Mouse (Mus musculus) heart, adult 8-10 months (tissue): ENCODE data around the gene Egfl8. TPM values are rescaled to one million over a fixed set of nuclear protein-coding genes. Genes with fewer than 3 reads are reported as not detected.
A peak's percentile ranks its signal among the peaks of the same experiment; 100 is the strongest.

Experiments
- DNase-seq: peaks from one replicate; pipeline ENCODE4 v3.0.0; 2022; ENCODE audit warnings: low spot score
- total RNA-seq, 4 experiments: library from RNA; stranded (reverse); gene quantifications; 2 replicates each; pipeline ENCODE4 v1.2.4; 2022

The Egfl8 gene
- total RNA-seq, 4 experiments from 2014 or later = 0.94 to 1.3 (median 1.0) TPM

GRCm38 (mm10) chr17:34648141-34648890 lies 32.5 kb upstream of the Egfl8 start:
- DNase-seq = no peak

GRCm38 (mm10) chr17:34646906-34647787 lies 31.4 kb upstream of the Egfl8 start, which contains the start of gene Atf6b:
TSS of gene Atf6b (plus strand) at chr17:34647146.
- DNase-seq = peak; percentile 97

GRCm38 (mm10) chr17:34645831-34646511 lies 30.2 kb upstream of the Egfl8 start:
- DNase-seq = no peak

- no peak for DNase-seq
Observed at GRCm38 (mm10) chr17:34645256-34645829, 29.6 kb upstream of the Egfl8 start.

- peak; percentile 98 for DNase-seq
Observed at GRCm38 (mm10) chr17:34644608-34645007, 28.8 kb upstream of the Egfl8 start, which contains the start of gene Fkbpl. TSS of gene Fkbpl (plus strand) at chr17:34644764.

- DNase-seq = no peak
Observed at GRCm38 (mm10) chr17:34643944-34644343, 28.2 kb upstream of the Egfl8 start.

- DNase-seq = no peak
Observed at GRCm38 (mm10) chr17:34643379-34643778, 27.6 kb upstream of the Egfl8 start.

- DNase-seq = no peak
Observed at GRCm38 (mm10) chr17:34641945-34642344, 26.2 kb upstream of the Egfl8 start.

GRCm38 (mm10) chr17:34640778-34641601 lies 25.2 kb upstream of the Egfl8 start:
- no peak for DNase-seq

- no peak for DNase-seq
Observed at GRCm38 (mm10) chr17:34639461-34640255, 23.9 kb upstream of the Egfl8 start.

GRCm38 (mm10) chr17:34637459-34637858 lies 21.7 kb upstream of the Egfl8 start:
- DNase-seq = no peak

- no peak for DNase-seq
Observed at GRCm38 (mm10) chr17:34635671-34636070, 19.9 kb upstream of the Egfl8 start.

GRCm38 (mm10) chr17:34632261-34632691 lies 16.5 kb upstream of the Egfl8 start:
- peak; percentile 83 for DNase-seq

- DNase-seq = no peak
Observed at GRCm38 (mm10) chr17:34631647-34632046, 15.9 kb upstream of the Egfl8 start.

- no peak for DNase-seq
Observed at GRCm38 (mm10) chr17:34630761-34631301, 15.1 kb upstream of the Egfl8 start.

GRCm38 (mm10) chr17:34629796-34630603 lies 14.2 kb upstream of the Egfl8 start:
- DNase-seq = no peak

GRCm38 (mm10) chr17:34629221-34629751 lies 13.5 kb upstream of the Egfl8 start, which contains the start of gene Prrt1:
TSS of gene Prrt1 (plus strand) at chr17:34629533.
- no peak for DNase-seq

- DNase-seq = no peak
Observed at GRCm38 (mm10) chr17:34628644-34628967, 12.8 kb upstream of the Egfl8 start.
